Mouse (Mus musculus): ENCODE measurements around the gene Foxo3. TPM values are rescaled to one million over a fixed set of nuclear protein-coding genes. Genes with fewer than 3 reads are reported as not detected.

Foxo3 gene
- 35.5 and 37.3 TPM in 2 replicates for polyA plus RNA-seq (2012; rRNA removed)

DNA sequence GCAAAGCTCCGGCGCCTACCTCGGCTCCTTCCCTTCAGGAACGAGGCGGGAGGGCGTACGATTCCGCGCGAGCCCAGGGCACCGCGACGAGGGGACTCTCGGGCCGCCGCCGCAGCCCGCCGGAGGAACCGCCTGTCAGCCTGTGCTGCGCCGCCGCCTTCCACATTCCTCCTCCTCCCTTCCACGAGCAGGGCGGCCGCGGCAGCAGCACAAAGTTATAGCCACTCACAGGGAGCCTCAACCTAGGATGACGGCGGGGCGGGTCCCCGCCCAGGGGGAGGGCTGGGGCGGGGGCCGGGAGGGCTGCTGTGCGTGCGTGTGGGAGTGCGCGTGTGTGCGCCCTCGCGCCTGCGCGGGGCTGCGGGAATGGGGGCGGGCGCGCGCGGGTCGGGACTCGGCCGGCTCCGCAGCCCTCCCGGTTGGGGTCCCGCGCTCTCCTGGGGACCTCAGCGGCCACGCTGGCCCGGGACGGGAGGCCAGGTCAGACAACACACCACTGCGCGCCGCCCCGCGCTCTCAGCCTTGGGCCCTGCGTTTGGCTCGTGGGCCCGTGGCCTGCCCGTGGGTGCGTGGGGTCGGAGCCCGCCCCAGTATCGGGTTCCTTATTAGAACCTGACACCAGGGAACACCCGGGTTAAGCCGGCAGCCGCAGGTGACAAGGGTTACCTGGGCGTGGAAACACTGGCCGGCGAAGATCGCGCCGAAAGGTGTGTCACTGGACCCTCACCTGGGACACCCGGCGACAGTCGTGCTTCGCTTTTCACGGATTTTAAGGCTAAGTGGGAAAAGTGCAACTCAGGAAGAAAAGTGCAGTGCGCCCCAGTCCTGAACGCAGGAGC, at the start of gene Foxo3:
TSS of gene Foxo3 (minus strand) at position 249 of the 839 bp plus-strand sequence.
- peaks cover 3% of the 10 kb centered on the region; the same call in 1 of the 2 replicates for H3K4me1 ChIP-seq (ENCODE audit: control insufficient read depth, insufficient read depth, low read length)
- H3K4me3 ChIP-seq (ENCODE audit: insufficient read depth, low read length), result peak within 1 kb of the TSS; percentile 94
- peak within 1 kb of the TSS; percentile 99 for H3K27ac ChIP-seq (ENCODE audit: insufficient read depth, low read length)
- peak; percentile 83 for TF ChIP-seq POLR2A (IDR thresholded peaks at IDR 0.05; ENCODE audit: extremely low read depth, insufficient read depth, low read length)
- TF ChIP-seq CTCF (IDR thresholded peaks at IDR 0.05; ENCODE audit: extremely low read depth, insufficient read depth, low read length), result no peak

DNA sequence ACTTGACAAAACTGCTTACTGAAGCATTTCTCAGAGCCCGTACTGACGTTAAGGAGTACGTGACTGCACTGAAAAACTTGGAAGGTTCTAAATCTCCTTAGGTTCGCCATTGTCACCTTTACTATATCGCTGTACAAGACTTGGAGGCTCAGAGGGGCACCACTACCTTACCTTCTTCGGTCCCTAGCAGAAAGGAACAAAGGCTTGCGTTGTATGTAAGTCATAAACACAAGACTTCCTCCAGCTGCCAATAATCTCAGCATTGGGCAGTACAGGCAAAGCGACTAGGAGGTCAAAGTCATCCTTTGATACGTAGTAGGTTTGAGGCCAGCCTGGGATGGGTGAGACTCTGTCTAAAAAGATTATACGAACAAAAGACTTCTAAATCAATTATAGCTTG, 48.8 kb upstream of the Foxo3 start:
- TF ChIP-seq CTCF (IDR thresholded peaks at IDR 0.05; ENCODE audit: extremely low read depth, insufficient read depth, low read length), result no peak
- no peak for TF ChIP-seq POLR2A (IDR thresholded peaks at IDR 0.05; ENCODE audit: extremely low read depth, insufficient read depth, low read length)
- H3K27ac ChIP-seq (ENCODE audit: insufficient read depth, low read length), result no peak overlapping the region
- H3K4me3 ChIP-seq (ENCODE audit: insufficient read depth, low read length), result no peak overlapping the region
- H3K4me1 ChIP-seq (ENCODE audit: control insufficient read depth, insufficient read depth, low read length), result no peaks in the 10 kb centered on the region

DNA sequence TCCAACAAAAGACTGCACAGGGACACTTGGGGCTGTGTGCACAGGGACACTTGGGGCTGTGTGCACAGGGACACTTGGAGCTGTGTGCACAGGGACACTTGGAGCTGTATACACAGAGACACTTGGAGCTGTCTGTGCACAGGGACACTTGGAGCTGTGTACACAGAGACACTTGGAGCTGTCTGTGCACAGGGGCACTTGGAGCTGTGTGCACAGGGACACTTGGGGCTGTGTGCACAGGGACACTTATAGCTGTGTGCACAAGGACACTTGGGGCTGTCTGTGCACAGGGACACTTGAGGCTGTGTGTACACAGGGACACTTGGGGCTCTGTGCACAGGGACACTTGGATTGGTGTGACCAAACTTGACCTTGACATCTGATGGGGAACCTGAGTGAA, 47.4 kb upstream of the Foxo3 start:
- H3K27ac ChIP-seq (ENCODE audit: insufficient read depth, low read length), result no peak overlapping the region
- H3K4me3 ChIP-seq (ENCODE audit: insufficient read depth, low read length), result no peak overlapping the region
- TF ChIP-seq CTCF (IDR thresholded peaks at IDR 0.05; ENCODE audit: extremely low read depth, insufficient read depth, low read length) (no peak), POLR2A (IDR thresholded peaks at IDR 0.05; ENCODE audit: extremely low read depth, insufficient read depth, low read length) (no peak)
- no peaks in the 10 kb centered on the region for H3K4me1 ChIP-seq (ENCODE audit: control insufficient read depth, insufficient read depth, low read length)

DNA sequence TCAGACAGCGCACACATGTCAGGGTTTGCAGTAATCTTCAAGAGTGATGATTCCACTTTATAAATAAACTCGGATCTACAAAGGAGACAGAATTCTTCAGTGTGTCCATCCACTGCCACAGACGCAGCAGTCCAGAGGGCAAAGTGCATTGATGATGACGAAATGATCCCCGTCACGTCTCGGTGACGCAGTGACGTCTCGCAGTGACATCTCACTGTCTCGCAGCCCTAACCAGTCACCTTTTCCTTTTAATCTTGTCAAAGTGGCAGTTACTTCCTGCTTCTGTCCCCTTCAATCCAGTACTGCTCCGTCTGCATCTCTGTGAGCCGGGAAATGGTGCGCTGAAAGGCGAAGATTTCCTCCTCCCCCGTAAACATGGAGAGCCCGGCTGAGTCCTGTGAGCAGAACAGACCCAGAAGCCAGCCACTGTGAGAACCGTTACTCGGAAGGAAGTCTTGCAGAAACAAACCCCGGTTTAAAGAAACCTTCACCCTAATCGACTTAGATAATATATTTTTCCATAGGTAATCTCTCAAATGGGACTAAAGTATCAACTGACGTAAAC, 36.7 kb upstream of the Foxo3 start:
- no peaks in the 10 kb centered on the region for H3K4me1 ChIP-seq (ENCODE audit: control insufficient read depth, insufficient read depth, low read length)
- H3K27ac ChIP-seq (ENCODE audit: insufficient read depth, low read length), result no peak overlapping the region
- H3K4me3 ChIP-seq (ENCODE audit: insufficient read depth, low read length), result no peak overlapping the region
- TF ChIP-seq CTCF (IDR thresholded peaks at IDR 0.05; ENCODE audit: extremely low read depth, insufficient read depth, low read length), result no peak
- no peak for TF ChIP-seq POLR2A (IDR thresholded peaks at IDR 0.05; ENCODE audit: extremely low read depth, insufficient read depth, low read length)

DNA sequence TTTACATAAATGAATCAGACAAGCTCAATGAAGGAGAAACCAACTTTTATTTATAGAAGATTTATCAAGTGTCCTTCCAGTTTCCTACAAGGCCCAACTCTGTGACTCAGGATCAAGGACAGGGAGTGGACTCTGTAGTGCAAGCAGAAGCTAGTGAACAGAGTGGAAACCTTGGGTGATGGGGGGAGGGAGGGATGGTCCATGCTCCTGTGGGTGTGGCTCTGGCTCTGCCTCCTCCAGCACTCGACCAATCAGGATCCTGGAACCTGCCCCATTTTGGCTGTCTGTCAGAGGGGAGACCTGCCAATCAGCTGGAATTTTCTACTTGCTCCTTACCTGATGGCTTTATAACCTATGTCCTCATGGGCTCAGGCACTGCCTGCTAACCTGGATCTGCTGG, 36.0 kb upstream of the Foxo3 start:
- no peak overlapping the region for H3K4me3 ChIP-seq (ENCODE audit: insufficient read depth, low read length)
- TF ChIP-seq CTCF (IDR thresholded peaks at IDR 0.05; ENCODE audit: extremely low read depth, insufficient read depth, low read length) (no peak), POLR2A (IDR thresholded peaks at IDR 0.05; ENCODE audit: extremely low read depth, insufficient read depth, low read length) (no peak)
- H3K27ac ChIP-seq (ENCODE audit: insufficient read depth, low read length), result no peak overlapping the region
- H3K4me1 ChIP-seq (ENCODE audit: control insufficient read depth, insufficient read depth, low read length), result no peaks in the 10 kb centered on the region

DNA sequence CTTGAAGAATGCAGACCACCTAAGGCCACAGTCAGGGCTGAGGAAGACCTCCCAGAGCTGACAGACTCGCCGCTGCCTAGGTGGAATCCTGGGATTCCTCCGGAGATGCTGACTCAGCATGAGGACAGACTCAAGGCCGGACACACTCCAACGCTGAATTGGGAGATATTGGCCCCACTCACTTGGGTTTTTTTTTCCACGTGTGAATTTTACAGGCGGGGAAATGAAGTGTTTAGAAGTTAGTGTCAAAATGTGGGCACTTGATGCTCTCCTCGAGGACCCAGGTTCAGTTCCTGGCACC, 32.1 kb upstream of the Foxo3 start:
- no peak overlapping the region for H3K27ac ChIP-seq (ENCODE audit: insufficient read depth, low read length)
- H3K4me1 ChIP-seq (ENCODE audit: control insufficient read depth, insufficient read depth, low read length), result no peaks in the 10 kb centered on the region
- H3K4me3 ChIP-seq (ENCODE audit: insufficient read depth, low read length), result 0 out of 2 replicates have a peak overlapping the region, but pooled peaks have one; percentile 4
- TF ChIP-seq POLR2A (IDR thresholded peaks at IDR 0.05; ENCODE audit: extremely low read depth, insufficient read depth, low read length) (no peak), CTCF (IDR thresholded peaks at IDR 0.05; ENCODE audit: extremely low read depth, insufficient read depth, low read length) (no peak)

DNA sequence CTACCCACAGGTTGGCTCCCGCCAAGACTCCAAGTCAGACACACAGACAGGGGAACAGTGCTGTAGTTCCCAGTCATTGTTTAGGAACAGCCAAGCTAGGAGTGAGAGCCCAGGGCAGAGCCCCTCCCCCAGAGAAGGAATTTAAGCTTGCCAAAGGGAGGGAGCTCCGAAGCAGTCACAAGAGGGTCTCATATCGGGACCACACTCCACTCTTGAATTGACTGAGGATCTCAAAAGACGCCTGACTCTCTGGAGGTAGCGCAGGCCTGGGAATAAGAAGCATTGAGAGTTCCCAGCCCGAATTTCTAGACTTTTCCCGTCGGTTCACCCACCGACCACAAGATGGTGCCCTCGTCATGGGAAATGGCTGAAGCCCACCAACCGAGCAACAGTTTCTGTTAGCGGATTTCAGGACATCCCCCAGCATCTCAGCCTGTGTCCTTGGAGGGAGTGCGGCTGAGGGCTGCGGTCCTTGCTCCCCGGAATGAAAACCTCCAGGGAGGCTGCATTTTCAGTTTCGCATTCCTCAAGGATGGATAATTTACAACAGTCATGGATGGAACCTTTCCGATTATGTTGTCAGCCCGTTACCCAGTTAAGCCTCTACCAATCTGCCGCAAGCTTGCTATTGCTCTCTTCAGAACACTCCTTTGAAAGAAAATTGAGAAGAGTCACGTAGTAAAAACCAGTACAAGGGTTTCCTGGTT, 31.6 kb upstream of the Foxo3 start:
- no peak overlapping the region for H3K27ac ChIP-seq (ENCODE audit: insufficient read depth, low read length)
- peak; percentile 93 for TF ChIP-seq CTCF (IDR thresholded peaks at IDR 0.05; ENCODE audit: extremely low read depth, insufficient read depth, low read length)
- TF ChIP-seq POLR2A (IDR thresholded peaks at IDR 0.05; ENCODE audit: extremely low read depth, insufficient read depth, low read length), result no peak

DNA sequence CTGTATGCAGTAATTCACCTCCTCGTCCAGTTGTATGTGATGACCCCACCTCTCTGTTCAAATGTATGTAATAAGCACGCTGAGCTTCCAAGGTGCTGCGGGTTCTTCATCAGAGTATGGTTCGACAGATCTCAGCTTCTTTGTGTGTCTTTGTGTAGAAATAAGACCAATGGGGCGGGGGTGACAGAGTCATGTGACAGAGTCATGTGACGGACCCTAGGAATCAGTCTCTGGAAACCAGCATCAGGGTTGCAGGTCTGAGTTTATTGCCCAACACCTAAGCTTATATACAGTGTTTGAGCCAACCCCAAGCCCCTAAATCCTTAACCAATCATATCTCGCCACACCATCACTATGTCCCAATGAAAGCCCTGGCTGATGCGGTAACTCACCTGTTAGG, 29.9 kb upstream of the Foxo3 start:
- Histone ChIP-seq H3K4me3 (ENCODE audit: insufficient read depth, low read length) (no peak overlapping the region), H3K27ac (ENCODE audit: insufficient read depth, low read length) (no peak overlapping the region), H3K4me1 (ENCODE audit: control insufficient read depth, insufficient read depth, low read length) (no peaks in the 10 kb centered on the region)
- TF ChIP-seq POLR2A (IDR thresholded peaks at IDR 0.05; ENCODE audit: extremely low read depth, insufficient read depth, low read length), result no peak
- TF ChIP-seq CTCF (IDR thresholded peaks at IDR 0.05; ENCODE audit: extremely low read depth, insufficient read depth, low read length), result no peak

More for the DNA sequence above, 31.6 kb upstream of the Foxo3 start:
- Histone ChIP-seq H3K4me1 (ENCODE audit: control insufficient read depth, insufficient read depth, low read length) (no peaks in the 10 kb centered on the region), H3K4me3 (ENCODE audit: insufficient read depth, low read length) (peak overlapping the region; percentile 4; the same call in 1 of the 2 replicates)

DNA sequence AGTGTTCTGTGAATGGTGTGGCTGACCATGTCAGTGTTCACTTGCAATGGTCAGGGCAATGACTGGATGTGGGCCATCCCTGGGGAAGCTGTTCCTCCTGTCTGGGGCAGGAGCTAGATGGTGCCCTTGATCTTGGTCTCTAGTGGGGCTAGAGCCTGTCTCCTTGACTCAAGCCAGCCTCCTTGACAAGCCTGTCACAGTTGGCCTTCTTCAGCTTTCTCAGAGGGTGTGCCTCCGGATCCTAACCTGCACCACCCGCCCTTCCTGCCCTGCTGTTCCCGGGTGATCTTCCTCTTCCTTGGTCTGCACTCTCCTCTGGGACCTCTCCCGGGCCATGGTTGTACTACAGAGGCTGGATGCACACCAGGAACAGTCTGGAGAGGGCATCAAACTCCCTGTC, 24.2 kb upstream of the Foxo3 start:
- no peak overlapping the region for H3K27ac ChIP-seq (ENCODE audit: insufficient read depth, low read length)

More for the DNA sequence above, 24.2 kb upstream of the Foxo3 start:
- no peak overlapping the region for H3K4me3 ChIP-seq (ENCODE audit: insufficient read depth, low read length)
- no peak for TF ChIP-seq POLR2A (IDR thresholded peaks at IDR 0.05; ENCODE audit: extremely low read depth, insufficient read depth, low read length)
- no peak for TF ChIP-seq CTCF (IDR thresholded peaks at IDR 0.05; ENCODE audit: extremely low read depth, insufficient read depth, low read length)
- no peaks in the 10 kb centered on the region for H3K4me1 ChIP-seq (ENCODE audit: control insufficient read depth, insufficient read depth, low read length)

Data from cortical plate, adult 2 months (tissue).